Mouse (Mus musculus) heart, embryonic 14.5 days (tissue): ENCODE measurements around the gene Atp1b1. TPM values are rescaled to one million over a fixed set of nuclear protein-coding genes. Genes with fewer than 3 reads are reported as not detected.

Source experiments
- ATAC-seq: fragments of 200-750 bp; cut with Nextera tagmentation; 2 replicates; pipeline ENCODE4 v1.8.0; 2017; ENCODE audit warnings: low read depth, moderate TSS enrichment; ENCODE audit not compliant: insufficient number of reproducible peaks, insufficient read depth, low FRiP score
- H3K27ac ChIP-seq, 2 experiments: fragments of 200-500 bp in 1 of 2; fragments of 300-500 bp in 1 of 2; sonication (generic) in 1 of 2; replicated peaks in 1 of 2; 2 replicates each; pipeline ENCODE4 v1.5.1; 2012 to 2014; ENCODE audit warnings: low read depth in 2 of 2, low read length in 2 of 2, control low read depth in 1 of 2, mild to moderate bottlenecking in 1 of 2, mixed read lengths in 1 of 2; ENCODE audit not compliant: control insufficient read depth in 1 of 2, insufficient read depth in 1 of 2
- H3K27me3 ChIP-seq: fragments of 300-500 bp; sonication (generic); 2 replicates; pipeline ENCODE4 v1.6.1; 2014; ENCODE audit warnings: mild to moderate bottlenecking, low read length, control low read depth; ENCODE audit not compliant: control insufficient read depth, insufficient read depth
- H3K36me3 ChIP-seq: fragments of 300-500 bp; sonication (generic); 2 replicates; pipeline ENCODE4 v1.6.1; 2014; ENCODE audit warnings: mild to moderate bottlenecking, control low read depth, low read length, mixed read lengths; ENCODE audit not compliant: control insufficient read depth, insufficient read depth
- H3K4me1 ChIP-seq, 2 experiments: fragments of 200-500 bp in 1 of 2; fragments of 300-500 bp in 1 of 2; sonication (generic) in 1 of 2; 2 replicates each; pipeline ENCODE4 v1.6.1; 2012 to 2014; ENCODE audit warnings: low read length in 2 of 2, control low read depth in 1 of 2, mixed read lengths in 1 of 2; ENCODE audit not compliant: control insufficient read depth in 2 of 2, insufficient read depth in 2 of 2
- H3K4me2 ChIP-seq: fragments of 300-500 bp; sonication (generic); 2 replicates; pipeline ENCODE4 v1.6.1; 2014; ENCODE audit warnings: mild to moderate bottlenecking, low read length
- H3K4me3 ChIP-seq, 2 experiments: fragments of 200-500 bp in 1 of 2; fragments of 300-500 bp in 1 of 2; sonication (generic) in 1 of 2; 2 replicates each; pipeline ENCODE4 v1.5.1; 2012 to 2014; ENCODE audit warnings: low read length in 2 of 2, mild to moderate bottlenecking in 2 of 2, control low read depth in 1 of 2, low read depth in 1 of 2, moderate library complexity in 1 of 2; ENCODE audit not compliant: control insufficient read depth in 1 of 2, insufficient read depth in 1 of 2
- H3K9ac ChIP-seq: fragments of 300-500 bp; sonication (generic); 2 replicates; pipeline ENCODE4 v1.6.1; 2014; ENCODE audit warnings: mild to moderate bottlenecking, low read length
- H3K9me3 ChIP-seq: fragments of 300-500 bp; sonication (generic); 2 replicates; pipeline ENCODE4 v1.6.1; 2016; ENCODE audit warnings: low read length, control low read depth; ENCODE audit not compliant: control insufficient read depth
- WGBS: fragments of 180-500 bp; shearing (Covaris S2); extraction: QIAGEN DNeasy Blood & Tissue Kit; methylation state at CpG from one replicate; pipeline ENCODE4 v1.1.7; 2014; 5-methylcytosine and 5-hydroxymethylcytosine counted together
- polyA plus RNA-seq: library from polyadenylated mRNA; unstranded; fragments of >200 nt; fragmentation: Nextera tagmentation; extraction: Ambion mirVana; gene quantifications from 2 replicates; pipeline ENCODE4 v1.2.1, GENCODE M21; 2014

Atp1b1 gene
- polyA plus RNA-seq, 1 experiment from 2014 or later: 303 TPM

DNA sequence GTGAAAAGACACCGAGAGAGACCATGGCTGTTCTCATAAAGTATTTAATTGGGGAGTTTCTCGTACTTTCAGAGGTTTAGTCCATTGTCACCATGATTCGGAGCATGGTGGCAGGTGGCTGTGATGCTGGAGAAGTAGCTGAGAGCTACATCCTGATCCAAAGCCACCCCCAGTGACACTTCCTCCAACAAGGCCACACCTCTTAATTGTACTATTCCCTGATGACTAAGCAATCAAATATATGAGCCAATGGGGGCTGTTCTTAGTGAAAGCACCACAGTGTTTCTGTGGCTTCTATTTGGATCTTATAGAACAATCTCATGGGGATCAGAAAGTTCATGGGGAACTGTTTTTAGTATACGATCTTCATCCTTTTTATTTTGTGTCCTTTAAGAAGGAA lies 68.4 kb downstream of the Atp1b1 start:
- no peak overlapping the region for H3K4me3 ChIP-seq
- 88% methylated on average over 4 of the region's 4 CpGs for WGBS

More for the DNA sequence above, 68.4 kb downstream of the Atp1b1 start:
- ATAC-seq: no peak
- H3K27ac ChIP-seq: no peak overlapping the region
- H3K36me3 ChIP-seq: no peaks in the 10 kb centered on the region
- H3K27me3 ChIP-seq: no peaks in the 10 kb centered on the region
- H3K9ac ChIP-seq: no peak overlapping the region
- H3K4me1 ChIP-seq: peaks cover 0 to 10% of the 10 kb centered on the region in 2 experiments; a peak in 3 of 4 replicates
- no peak overlapping the region for H3K4me2 ChIP-seq
- H3K9me3 ChIP-seq: no peaks in the 10 kb centered on the region

Other genes with a start within 250 kb of the Atp1b1 start
- 7.6 and 8.3 TPM in 2 replicates for gene Slc19a2, start 209.3 kb downstream of the Atp1b1 start, polyA plus RNA-seq
- 10.2 and 10.8 TPM in 2 replicates for gene Ccdc181, start 182.8 kb downstream of the Atp1b1 start, polyA plus RNA-seq
- 16.7 and 19.4 TPM in 2 replicates for gene Nme7, start 154.2 kb downstream of the Atp1b1 start, polyA plus RNA-seq
- 27.2 and 28.5 TPM in 2 replicates for gene Blzf1, start 150.9 kb downstream of the Atp1b1 start, polyA plus RNA-seq